Mouse (Mus musculus): ENCODE measurements at regions not wholly inside any gene's neighbourhood (a gene's known extent, or its start where the extent isn't known, plus 50 kb on each side); places are given as distances from the start of the nearest gene placed in this dataset.

- TF ChIP-seq CTCF (IDR thresholded peaks at IDR 0.05; ENCODE audit: borderline replicate concordance, extremely low read depth, insufficient read depth, insufficient read length) (no peak), POLR2A (IDR thresholded peaks at IDR 0.05; ENCODE audit: borderline replicate concordance, extremely low read depth, insufficient read depth, insufficient read length, poor library complexity, severe bottlenecking) (no peak)
These were observed 124.0 kb upstream of the Cypt12 start for GRCm38 (mm10) chr3:17824201-17824600.
